Mouse (Mus musculus): ENCODE data around the gene Tspyl4. TPM values are rescaled to one million over a fixed set of nuclear protein-coding genes. Genes with fewer than 3 reads are reported as not detected.
"Not testable (repeated sequence)": the region's sequence is repeated elsewhere in the genome, so short reads cannot be mapped to it uniquely, and the experiment has no call there.

Gene Tspyl4
- polyA plus RNA-seq (2015; fragmentation: Nextera tagmentation; extraction: Ambion mirVana) = 7.7 and 9.7 TPM in 2 replicates

DNA sequence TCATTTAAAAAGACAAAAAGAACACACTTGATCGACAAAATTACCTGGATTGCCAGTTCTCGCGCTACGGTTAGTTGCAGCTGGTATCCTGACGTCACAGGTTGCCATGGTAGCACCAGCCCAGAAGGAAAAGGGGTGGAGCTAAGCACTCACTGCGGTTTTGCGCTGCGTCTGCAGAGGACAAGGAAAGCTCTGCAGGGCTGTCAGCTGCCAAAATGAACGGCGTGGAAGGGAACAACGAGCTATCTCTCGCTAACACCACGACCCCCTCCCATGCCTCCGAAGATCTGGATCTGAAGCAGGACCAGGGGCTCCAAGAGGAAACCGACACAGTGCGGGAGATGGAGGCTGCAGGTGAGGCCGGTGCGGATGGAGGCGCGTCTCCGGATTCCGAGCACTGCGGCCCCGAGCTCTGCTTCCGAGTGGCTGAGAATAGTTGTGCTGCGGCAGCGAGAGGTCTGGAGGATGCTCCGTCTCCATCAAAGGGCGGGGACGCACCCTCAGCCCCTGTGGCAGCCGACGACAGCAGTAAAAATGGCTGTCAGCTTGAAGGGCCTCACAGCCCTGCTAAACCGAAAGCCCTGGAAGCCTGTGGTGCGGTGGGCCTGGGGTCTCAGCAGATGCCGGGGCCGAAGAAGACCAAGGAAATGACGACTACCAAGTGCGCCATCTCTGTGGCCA is at the start of gene Tspyl4:
Gene Tspyl4, plus strand, starts transcription at position 144 of the 681 bp plus-strand sequence.
- Histone ChIP-seq H3K36me3 (ENCODE audit: insufficient read depth, low read length) (no peaks in the 10 kb centered on the region), H3K9me3 (ENCODE audit: low read length) (no peaks in the 10 kb centered on the region), H3K4me2 (replicated peaks; ENCODE audit: low read depth, low read length) (peak within 1 kb of the TSS; percentile 94), H3K9ac (replicated peaks; ENCODE audit: low read depth) (peak within 1 kb of the TSS; percentile 39), H3K4me1 (ENCODE audit: insufficient read depth, low read depth, low read length) (peaks cover 6% of the 10 kb centered on the region; the same call in 1 of the 2 replicates), H3K27ac (ENCODE audit: low read length) (peak within 1 kb of the TSS; percentile 10; the same call in 1 of the 2 replicates), H3K4me3 (ENCODE audit: low read depth, low read length) (peak within 1 kb of the TSS; percentile 58), H3K27me3 (replicated peaks; ENCODE audit: insufficient read depth, low read length) (no peaks in the 10 kb centered on the region)
- DNase-seq (ENCODE audit: low spot score) (peak; percentile 98), ATAC-seq (peak; percentile 97)
- under 1% methylated on average over 38 of the region's 38 CpGs for WGBS
- TF ChIP-seq EP300 (IDR thresholded peaks at IDR 0.05) = no peak
- no peak for TF ChIP-seq CTCF (IDR thresholded peaks at IDR 0.05)

DNA sequence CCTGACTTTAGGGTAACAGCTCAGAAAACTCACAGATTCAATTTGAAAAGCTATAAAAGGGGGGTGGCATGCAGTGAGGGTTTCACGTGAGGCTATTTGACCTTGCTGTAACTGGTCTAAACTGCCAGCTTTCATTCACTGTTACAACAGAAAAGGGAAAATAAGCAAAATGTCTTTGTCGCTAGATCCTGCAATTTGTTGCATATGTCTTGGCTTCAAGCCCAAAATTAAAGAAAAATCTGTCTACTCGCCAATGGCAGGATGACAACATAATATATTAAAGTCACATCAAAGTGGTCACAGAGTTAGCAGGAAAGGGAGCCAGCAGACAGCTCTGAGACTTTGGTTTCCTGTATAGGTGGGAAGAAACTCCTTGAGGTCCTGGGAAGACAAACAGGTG is 49.5 kb upstream of the Tspyl4 start:
- DNase-seq (ENCODE audit: low spot score) (peak; percentile 72), ATAC-seq (peak; percentile 13; the same call in 1 of the 2 replicates)
- WGBS = 23% methylated on average over 3 of the region's 3 CpGs
- Histone ChIP-seq H3K27ac (ENCODE audit: low read length) (no peak overlapping the region), H3K9me3 (ENCODE audit: low read length) (no peaks in the 10 kb centered on the region), H3K4me3 (ENCODE audit: low read depth, low read length) (no peak overlapping the region), H3K4me2 (replicated peaks; ENCODE audit: low read depth, low read length) (no peak overlapping the region), H3K9ac (replicated peaks; ENCODE audit: low read depth) (no peak overlapping the region), H3K4me1 (ENCODE audit: insufficient read depth, low read depth, low read length) (peaks cover 3% of the 10 kb centered on the region; the same call in 1 of the 2 replicates), H3K27me3 (replicated peaks; ENCODE audit: insufficient read depth, low read length) (no peaks in the 10 kb centered on the region), H3K36me3 (ENCODE audit: insufficient read depth, low read length) (no peaks in the 10 kb centered on the region)
- TF ChIP-seq CTCF (IDR thresholded peaks at IDR 0.05) = no peak
- TF ChIP-seq EP300 (IDR thresholded peaks at IDR 0.05) = no peak

DNA sequence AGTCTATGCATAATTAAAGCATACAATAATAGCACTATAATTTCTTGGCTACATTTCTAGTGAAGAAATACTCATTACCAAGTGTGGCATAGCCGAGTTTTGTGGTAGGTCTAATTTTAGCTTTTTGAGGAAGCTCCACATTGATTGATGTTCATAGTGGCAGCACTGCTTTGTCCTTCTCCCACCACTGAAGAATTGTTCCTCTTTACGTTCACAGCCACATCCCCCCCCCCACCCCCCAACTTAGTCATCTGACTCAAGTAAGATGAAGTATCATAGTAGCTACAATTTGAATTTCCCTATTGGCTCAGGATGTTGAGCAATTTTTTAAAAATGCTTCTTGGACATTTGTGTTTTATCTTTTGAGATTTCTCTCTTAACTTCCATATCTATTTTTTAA is 47.6 kb upstream of the Tspyl4 start:
- Histone ChIP-seq H3K9ac (replicated peaks; ENCODE audit: low read depth) (no peak overlapping the region), H3K27me3 (replicated peaks; ENCODE audit: insufficient read depth, low read length) (no peaks in the 10 kb centered on the region), H3K36me3 (ENCODE audit: insufficient read depth, low read length) (no peaks in the 10 kb centered on the region), H3K4me3 (ENCODE audit: low read depth, low read length) (no peak overlapping the region), H3K4me1 (ENCODE audit: insufficient read depth, low read depth, low read length) (no peaks in the 10 kb centered on the region; the same call in 1 of the 2 replicates), H3K27ac (ENCODE audit: low read length) (no peak overlapping the region), H3K4me2 (replicated peaks; ENCODE audit: low read depth, low read length) (no peak overlapping the region), H3K9me3 (ENCODE audit: low read length) (no peaks in the 10 kb centered on the region)
- DNase-seq (ENCODE audit: low spot score) (peak; percentile 35), ATAC-seq (no peak)
- WGBS = 30% methylated on average over 2 of the region's 2 CpGs
- TF ChIP-seq EP300 (IDR thresholded peaks at IDR 0.05) (no peak), CTCF (IDR thresholded peaks at IDR 0.05) (no peak)

DNA sequence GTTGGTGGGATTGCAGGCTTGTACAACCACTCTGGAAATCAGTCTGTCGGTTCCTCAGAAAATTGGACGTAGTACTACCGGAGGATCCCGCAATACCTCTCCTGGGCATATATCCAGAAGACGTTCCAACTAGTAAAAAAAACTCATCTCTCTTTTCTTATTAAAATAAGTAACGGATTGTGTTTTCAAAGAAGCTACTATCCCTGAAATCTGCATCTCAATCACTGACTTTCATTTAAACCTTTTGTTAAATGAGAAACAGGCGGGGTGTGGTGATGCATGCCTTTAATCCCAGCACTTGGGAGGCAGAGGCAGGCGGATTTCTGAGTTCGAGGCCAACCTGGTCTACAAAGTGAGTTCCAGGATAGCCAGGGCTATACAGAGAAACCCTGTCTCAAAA is 44.4 kb upstream of the Tspyl4 start:
- H3K36me3 ChIP-seq (ENCODE audit: insufficient read depth, low read length); H3K4me1 ChIP-seq (ENCODE audit: insufficient read depth, low read depth, low read length); H3K4me2 ChIP-seq (replicated peaks; ENCODE audit: low read depth, low read length); ATAC-seq; H3K9me3 ChIP-seq (ENCODE audit: low read length); H3K9ac ChIP-seq (replicated peaks; ENCODE audit: low read depth); H3K27me3 ChIP-seq (replicated peaks; ENCODE audit: insufficient read depth, low read length); H3K4me3 ChIP-seq (ENCODE audit: low read depth, low read length); DNase-seq (ENCODE audit: low spot score); H3K27ac ChIP-seq (ENCODE audit: low read length): not testable (repeated sequence)
- 88% methylated on average over 9 of the region's 9 CpGs for WGBS

DNA sequence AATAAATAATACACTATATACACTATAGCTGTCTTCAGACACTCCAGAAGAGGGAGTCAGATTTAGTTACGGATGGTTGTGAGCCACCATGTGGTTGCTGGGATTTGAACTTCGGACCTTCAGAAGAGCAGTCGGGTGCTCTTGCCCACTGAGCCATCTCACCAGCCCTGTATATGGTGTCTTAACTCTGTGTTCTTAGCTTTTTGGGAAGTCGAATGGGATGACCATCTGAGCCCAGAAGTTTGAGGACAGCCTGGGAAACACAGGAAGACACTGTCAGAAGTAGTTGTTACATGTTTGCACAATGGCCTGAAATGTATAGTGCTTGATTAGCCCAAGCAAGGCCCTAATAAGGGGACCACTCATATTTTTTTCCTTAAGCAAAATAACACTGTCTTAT is 32.1 kb upstream of the Tspyl4 start:
- Histone ChIP-seq H3K4me2 (replicated peaks; ENCODE audit: low read depth, low read length) (no peak overlapping the region), H3K4me1 (ENCODE audit: insufficient read depth, low read depth, low read length) (no peaks in the 10 kb centered on the region), H3K27ac (ENCODE audit: low read length) (no peak overlapping the region), H3K27me3 (replicated peaks; ENCODE audit: insufficient read depth, low read length) (no peaks in the 10 kb centered on the region), H3K9ac (replicated peaks; ENCODE audit: low read depth) (no peak overlapping the region), H3K4me3 (ENCODE audit: low read depth, low read length) (no peak overlapping the region), H3K9me3 (ENCODE audit: low read length) (no peaks in the 10 kb centered on the region), H3K36me3 (ENCODE audit: insufficient read depth, low read length) (no peaks in the 10 kb centered on the region)
- 86% methylated on average over 4 of the region's 4 CpGs for WGBS
- DNase-seq (ENCODE audit: low spot score) = no peak
- ATAC-seq = no peak
- no peak for TF ChIP-seq EP300 (IDR thresholded peaks at IDR 0.05)
- TF ChIP-seq CTCF (IDR thresholded peaks at IDR 0.05) = no peak

DNA sequence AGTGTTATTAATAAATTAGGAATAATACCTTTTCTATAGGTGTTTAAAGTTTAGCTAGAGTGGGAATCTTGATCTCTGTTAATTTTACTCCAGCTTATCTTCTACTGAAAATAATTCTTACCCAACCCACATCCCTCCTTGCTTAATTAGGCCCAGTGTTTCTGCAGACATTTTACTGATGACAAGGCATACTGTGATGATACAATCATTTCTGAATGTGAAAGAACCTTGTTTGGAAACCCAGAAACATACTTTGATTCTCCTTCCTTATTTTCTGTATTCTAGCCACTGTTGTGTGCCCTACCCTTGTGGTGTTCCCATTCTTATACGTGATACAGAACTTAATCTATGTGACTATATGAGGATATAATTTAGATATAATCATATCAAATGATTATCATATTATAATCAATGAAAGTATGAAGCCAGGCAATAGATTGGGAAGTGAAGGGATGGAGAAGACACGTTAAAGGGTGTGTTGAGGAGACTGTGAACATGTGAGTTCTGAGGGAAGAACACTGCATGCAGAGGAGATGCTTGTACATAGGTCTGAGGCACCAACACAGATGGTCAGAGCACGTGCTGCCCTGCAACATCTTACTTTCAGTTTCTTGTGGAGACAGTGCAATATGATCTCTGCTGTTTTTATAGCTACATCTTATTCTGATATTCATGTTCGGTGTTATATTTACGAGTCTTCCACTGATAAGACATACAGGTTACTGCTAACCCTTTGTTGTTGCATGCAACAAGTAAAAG is 29.8 kb upstream of the Tspyl4 start:
- ATAC-seq = no peak
- no peak overlapping the region for H3K4me2 ChIP-seq (replicated peaks; ENCODE audit: low read depth, low read length)
- H3K9me3 ChIP-seq (ENCODE audit: low read length) = no peaks in the 10 kb centered on the region

More for the DNA sequence above, 29.8 kb upstream of the Tspyl4 start:
- no peak for DNase-seq (ENCODE audit: low spot score)
- Histone ChIP-seq H3K4me3 (ENCODE audit: low read depth, low read length) (no peak overlapping the region), H3K27ac (ENCODE audit: low read length) (no peak overlapping the region), H3K9ac (replicated peaks; ENCODE audit: low read depth) (no peak overlapping the region), H3K4me1 (ENCODE audit: insufficient read depth, low read depth, low read length) (no peaks in the 10 kb centered on the region), H3K27me3 (replicated peaks; ENCODE audit: insufficient read depth, low read length) (no peaks in the 10 kb centered on the region), H3K36me3 (ENCODE audit: insufficient read depth, low read length) (no peaks in the 10 kb centered on the region)
- 69% methylated on average over 5 of the region's 5 CpGs for WGBS
- TF ChIP-seq CTCF (IDR thresholded peaks at IDR 0.05) = no peak
- no peak for TF ChIP-seq EP300 (IDR thresholded peaks at IDR 0.05)
